Mouse (Mus musculus) frontal cortex, postnatal 36 days (tissue): ENCODE data around the gene Olfr891.
"Not testable (repeated sequence)": the region's sequence is repeated elsewhere in the genome, so short reads cannot be mapped to it uniquely, and the experiment has no call there.

ENCODE experiments used
- DNase-seq, 2 experiments: peaks; one replicate each; pipeline ENCODE4 v3.0.0; 2022; ENCODE audit warnings: low spot score in 2 of 2

Gene Olfr891

GRCm38 (mm10) chr9:38180721-38181120, at the start of gene Olfr891:
Gene Olfr891, minus strand, starts transcription at chr9:38180821.
- no peak for DNase-seq

DNA sequence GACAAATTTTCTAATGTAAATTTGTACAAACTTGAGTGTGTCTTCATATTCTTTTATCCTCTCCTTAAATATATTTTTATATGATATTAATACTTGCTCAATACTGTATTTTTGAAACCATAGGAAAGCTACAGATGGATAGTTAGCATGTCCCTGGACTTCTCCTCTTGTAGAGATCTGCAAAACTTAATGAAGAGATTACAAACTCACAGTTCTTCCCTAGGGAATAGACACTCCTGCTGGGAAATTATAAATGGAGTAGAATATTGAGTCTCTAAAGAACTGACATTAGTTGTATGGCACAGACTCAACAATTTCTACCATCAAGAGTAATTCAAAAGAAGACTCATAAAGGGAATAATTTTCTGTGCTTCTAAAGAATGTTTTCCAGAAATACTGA, 37.1 kb upstream of the Olfr891 start, which contains the start of gene Olfr894:
TSS of gene Olfr894 (plus strand) at position 301 of the 400 bp plus-strand sequence.
- DNase-seq, result no peak

DNA sequence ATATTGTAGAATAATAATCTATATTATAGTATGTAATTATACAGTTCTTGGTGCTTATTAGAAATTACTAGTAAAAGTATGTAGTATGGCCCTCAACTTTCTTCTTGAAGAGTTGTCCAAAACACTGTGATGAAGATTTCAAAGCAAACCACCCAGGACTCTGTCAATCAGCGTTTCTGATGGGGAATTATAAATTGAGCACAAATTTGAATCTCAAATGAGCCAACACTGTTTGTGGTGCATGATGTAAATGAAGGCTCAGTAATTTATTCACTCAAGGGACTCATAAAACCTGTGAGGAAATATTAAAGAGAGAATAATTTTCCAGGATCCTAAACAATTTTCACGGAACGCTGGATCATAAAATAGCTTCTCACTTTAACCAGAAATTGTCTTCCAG, 27.4 kb upstream of the Olfr891 start, which contains the start of gene Olfr893:
TSS of gene Olfr893 (plus strand) at position 301 of the 400 bp plus-strand sequence.
- DNase-seq, result no peak

- not testable (repeated sequence) for DNase-seq
Measured at GRCm38 (mm10) chr9:38168341-38168740, 12.3 kb downstream of the Olfr891 start.

DNA sequence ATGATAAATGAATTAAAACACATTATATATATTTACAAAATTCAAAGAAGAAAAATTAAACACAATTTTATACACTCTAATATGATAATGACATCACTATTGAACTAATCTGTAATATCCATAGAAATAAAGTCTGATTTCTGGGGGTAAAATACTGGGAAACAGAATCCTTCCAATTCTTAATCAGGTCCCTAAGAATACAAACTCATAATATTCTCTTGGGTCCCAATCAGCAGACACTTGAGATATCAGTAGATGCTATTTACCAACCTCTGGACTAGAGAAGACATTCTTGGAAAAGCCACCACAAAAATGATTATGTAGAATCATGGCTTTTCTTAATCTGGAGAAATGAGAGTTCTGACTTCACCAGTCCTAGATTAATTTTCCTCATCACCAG, 38.4 kb downstream of the Olfr891 start, which contains the start of gene Olfr890:
TSS of gene Olfr890 (plus strand) at position 301 of the 400 bp plus-strand sequence.
- no peak for DNase-seq
